Mouse (Mus musculus): Measurements from ENCODE around the gene Hao1.
A peak's percentile ranks its signal among the peaks of the same experiment; 100 is the strongest.

Hao1 gene

DNA sequence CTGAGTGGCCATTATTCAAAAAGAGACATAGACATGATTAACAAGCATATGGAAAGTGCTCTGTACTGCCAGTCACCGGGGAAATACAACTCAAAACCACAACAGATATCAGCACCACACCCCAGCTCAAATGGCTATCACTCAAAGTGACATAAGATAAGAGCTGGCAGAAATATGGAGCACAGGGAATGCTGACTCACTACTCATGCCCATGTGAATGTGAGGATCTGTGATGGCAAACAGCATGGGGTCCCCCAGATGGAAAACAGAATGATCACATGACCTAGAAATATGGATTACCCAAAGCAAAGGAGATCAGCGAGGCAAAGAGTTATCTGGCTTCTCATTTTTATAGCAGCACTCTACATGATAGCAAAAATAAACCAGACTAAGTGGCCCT is 89.0 kb downstream of the Hao1 start:
- DNase-seq (ENCODE audit: low spot score), result no peak

GRCm38 (mm10) chr2:134462321-134462720 is 91.8 kb downstream of the Hao1 start:
- no peak for DNase-seq (ENCODE audit: low spot score)

- DNase-seq (ENCODE audit: low spot score), result peak; percentile 24
Observed at GRCm38 (mm10) chr2:134460831-134461230, 93.3 kb downstream of the Hao1 start.

GRCm38 (mm10) chr2:134456065-134456505 is 98.1 kb downstream of the Hao1 start:
- no peak for DNase-seq (ENCODE audit: low spot score)

GRCm38 (mm10) chr2:134452748-134453147 is 101.4 kb downstream of the Hao1 start:
- no peak for DNase-seq (ENCODE audit: low spot score)

GRCm38 (mm10) chr2:134450976-134451375 is 103.2 kb downstream of the Hao1 start:
- no peak for DNase-seq (ENCODE audit: low spot score)

Measured in urinary bladder, postnatal 14 days (tissue).